Mouse (Mus musculus) ES-Bruce4 (cell line): ENCODE data around the gene Clasp1. TPM values are rescaled to one million over a fixed set of nuclear protein-coding genes. Genes with fewer than 3 reads are reported as not detected.

Experiments used
- H3K27ac ChIP-seq: 2 replicates; pipeline ENCODE4 v1.5.1; 2012; ENCODE audit warnings: low read length, inconsistent platforms; ENCODE audit not compliant: insufficient read depth
- H3K27me3 ChIP-seq: 2 replicates; pipeline ENCODE4 v1.6.1; 2012; ENCODE audit warnings: mild to moderate bottlenecking, low read length, inconsistent platforms; ENCODE audit not compliant: control insufficient read depth, poor library complexity, insufficient read depth, severe bottlenecking
- H3K36me3 ChIP-seq: 2 replicates; pipeline ENCODE4 v1.6.1; 2012; ENCODE audit warnings: inconsistent platforms, mild to moderate bottlenecking, low read length, moderate library complexity; ENCODE audit not compliant: control insufficient read depth, poor library complexity, insufficient read depth, severe bottlenecking
- H3K4me1 ChIP-seq: one replicate; pipeline ENCODE4 v1.8.1; 2011; ENCODE audit warnings: low read length; ENCODE audit not compliant: control insufficient read depth, insufficient read depth
- H3K4me3 ChIP-seq: 2 replicates; pipeline ENCODE4 v1.5.1; 2011; ENCODE audit warnings: low read depth, mild to moderate bottlenecking, low read length
- H3K9ac ChIP-seq: 2 replicates; pipeline ENCODE4 v1.6.1; 2012; ENCODE audit warnings: low read depth, mild to moderate bottlenecking, inconsistent platforms; ENCODE audit not compliant: poor library complexity, severe bottlenecking
- H3K9me3 ChIP-seq: replicated peaks from 2 replicates; pipeline ENCODE4 v1.6.1; 2012; ENCODE audit warnings: mild to moderate bottlenecking, low read length, inconsistent platforms; ENCODE audit not compliant: control insufficient read depth, poor library complexity, insufficient read depth, severe bottlenecking
- CTCF ChIP-seq: IDR thresholded peaks from one replicate; pipeline ENCODE4 v1.8.1; 2011; ENCODE audit warnings: low read depth, low read length
- EP300 ChIP-seq: IDR thresholded peaks from 2 replicates; pipeline ENCODE4 v1.6.1; 2011; ENCODE audit warnings: low read depth, low read length; ENCODE audit not compliant: insufficient read depth
- POLR2A ChIP-seq: IDR thresholded peaks from one replicate; pipeline ENCODE4 v1.8.1; 2011; ENCODE audit warnings: low read length; ENCODE audit not compliant: insufficient read depth
- polyA plus RNA-seq: library from polyadenylated mRNA; stranded (reverse); fragments of >200 nt; gene quantifications from 2 replicates; pipeline ENCODE4 v1.2.4, GENCODE M21; 2011; ENCODE audit warnings: low read depth; ENCODE audit not compliant: missing spikeins, insufficient read depth, insufficient read length

Gene Clasp1
- polyA plus RNA-seq, 1 experiment = 81.0 TPM

DNA sequence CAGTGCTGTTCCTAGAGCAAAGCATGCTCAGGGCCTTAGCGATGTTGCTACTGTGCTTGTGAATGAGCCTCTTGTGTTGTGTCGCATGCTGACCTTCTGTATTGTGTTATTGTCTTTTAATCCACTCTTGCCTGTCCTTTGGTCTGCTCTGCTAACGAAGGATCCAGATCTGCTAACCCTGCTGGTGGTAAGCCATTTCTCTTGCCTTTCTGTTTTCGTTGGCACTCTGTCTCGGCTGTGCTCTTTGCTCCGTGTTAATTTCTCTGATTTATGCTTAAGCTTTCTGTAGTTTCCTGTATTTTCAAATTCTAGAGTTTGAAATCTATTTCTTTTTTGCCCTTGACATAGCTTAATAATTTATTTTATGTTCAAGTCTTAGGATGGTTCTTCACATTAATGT lies 134.3 kb downstream of the Clasp1 start:
- H3K27ac ChIP-seq = no peak overlapping the region
- TF ChIP-seq POLR2A (no peak), CTCF (no peak), EP300 (no peak)
- H3K9me3 ChIP-seq = no peaks in the 10 kb centered on the region
- H3K9ac ChIP-seq = no peak overlapping the region
- H3K4me1 ChIP-seq = no peaks in the 10 kb centered on the region
- no peaks in the 10 kb centered on the region for H3K27me3 ChIP-seq
- no peak overlapping the region for H3K4me3 ChIP-seq
- H3K36me3 ChIP-seq = peaks cover 18% of the 10 kb centered on the region

DNA sequence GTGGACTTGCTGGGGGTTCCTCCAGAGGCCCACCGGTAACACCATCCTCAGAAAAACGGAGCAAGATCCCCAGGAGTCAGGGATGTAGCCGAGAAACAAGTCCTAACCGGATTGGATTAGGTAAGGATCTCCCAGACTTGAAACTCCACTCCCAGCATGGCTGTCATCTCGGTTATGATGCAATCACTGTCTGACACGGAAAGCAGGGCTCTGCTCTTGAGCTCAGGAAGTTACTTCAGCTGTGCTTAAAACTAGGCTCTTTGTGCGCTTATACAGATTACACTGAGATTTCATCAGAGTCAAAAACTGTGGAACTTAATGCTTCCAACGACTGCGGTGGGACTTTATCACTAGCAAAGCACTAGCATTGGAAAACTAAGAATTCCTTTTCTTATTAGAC lies 136.5 kb downstream of the Clasp1 start:
- TF ChIP-seq POLR2A = no peak
- no peak for TF ChIP-seq EP300
- no peak for TF ChIP-seq CTCF
- H3K9ac ChIP-seq = no peak overlapping the region
- H3K36me3 ChIP-seq = peaks cover 25% of the 10 kb centered on the region
- H3K27ac ChIP-seq = no peak overlapping the region
- H3K4me3 ChIP-seq = no peak overlapping the region
- no peaks in the 10 kb centered on the region for H3K4me1 ChIP-seq
- H3K9me3 ChIP-seq = peaks cover 6% of the 10 kb centered on the region
- H3K27me3 ChIP-seq = no peaks in the 10 kb centered on the region

- H3K4me3 ChIP-seq = no peak overlapping the region
- no peak overlapping the region for H3K27ac ChIP-seq
- peaks cover 22% of the 10 kb centered on the region for H3K36me3 ChIP-seq
- no peaks in the 10 kb centered on the region for H3K4me1 ChIP-seq
- H3K9ac ChIP-seq = no peak overlapping the region
- no peaks in the 10 kb centered on the region for H3K27me3 ChIP-seq
- peaks cover 6% of the 10 kb centered on the region for H3K9me3 ChIP-seq
- no peak for TF ChIP-seq POLR2A
- peak; percentile 23 for TF ChIP-seq CTCF
- TF ChIP-seq EP300 = no peak
Observed at GRCm38 (mm10) chr1:118529213-118529612, 140.4 kb downstream of the Clasp1 start.

GRCm38 (mm10) chr1:118531259-118531658 lies 142.4 kb downstream of the Clasp1 start:
- Histone ChIP-seq H3K36me3 (peaks cover 16% of the 10 kb centered on the region), H3K9ac (no peak overlapping the region), H3K27me3 (no peaks in the 10 kb centered on the region), H3K4me3 (no peak overlapping the region), H3K27ac (no peak overlapping the region), H3K9me3 (peaks cover 6% of the 10 kb centered on the region), H3K4me1 (no peaks in the 10 kb centered on the region)
- TF ChIP-seq POLR2A = no peak
- no peak for TF ChIP-seq CTCF
- TF ChIP-seq EP300 = no peak

DNA sequence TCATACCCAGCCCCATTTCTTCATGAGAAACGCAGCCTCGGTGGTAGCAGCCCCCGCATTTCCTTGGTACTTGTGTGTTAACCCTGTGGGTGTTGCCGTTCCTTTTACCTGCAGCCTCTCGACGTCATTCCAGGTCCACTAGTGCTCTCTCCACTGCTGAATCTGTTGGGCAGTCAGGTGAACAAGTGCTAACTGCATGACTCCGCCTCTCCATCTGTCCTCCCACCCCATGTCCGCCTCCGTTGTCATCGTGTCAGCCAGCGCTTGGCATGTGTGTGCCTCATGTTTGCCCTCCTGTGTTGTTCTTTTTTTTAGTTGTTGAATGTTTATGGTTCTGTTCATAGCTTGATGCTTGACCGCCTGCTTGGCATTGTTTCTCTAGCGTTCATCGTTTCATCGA lies 147.2 kb downstream of the Clasp1 start:
- Histone ChIP-seq H3K4me1 (no peaks in the 10 kb centered on the region), H3K36me3 (peaks cover 2% of the 10 kb centered on the region; the same call in 1 of the 2 replicates)

GRCm38 (mm10) chr1:118539046-118539445 lies 150.2 kb downstream of the Clasp1 start:
- no peaks in the 10 kb centered on the region for H3K9me3 ChIP-seq

More for the DNA sequence above, 147.2 kb downstream of the Clasp1 start:
- TF ChIP-seq POLR2A (no peak), CTCF (no peak), EP300 (no peak)
- H3K9me3 ChIP-seq = no peaks in the 10 kb centered on the region
- H3K27ac ChIP-seq = no peak overlapping the region
- H3K9ac ChIP-seq = no peak overlapping the region
- no peak overlapping the region for H3K4me3 ChIP-seq
- H3K27me3 ChIP-seq = no peaks in the 10 kb centered on the region

DNA sequence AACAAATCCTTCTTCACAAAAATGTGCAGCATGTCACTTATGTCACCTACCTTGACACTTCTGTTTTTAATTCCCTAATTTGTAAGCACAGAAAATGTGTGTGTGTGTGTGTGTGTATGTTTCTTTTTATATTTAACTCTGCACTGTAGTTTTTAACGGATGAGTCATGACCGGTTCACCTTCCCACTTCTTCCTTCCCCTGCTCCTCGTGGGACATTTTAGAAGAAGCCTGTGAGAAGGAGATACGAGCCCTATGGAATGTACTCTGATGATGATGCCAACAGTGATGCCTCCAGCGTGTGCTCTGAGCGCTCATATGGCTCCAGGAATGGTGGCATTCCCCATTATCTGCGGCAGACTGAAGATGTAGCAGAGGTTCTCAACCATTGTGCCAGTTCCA lies 154.0 kb downstream of the Clasp1 start:
- H3K9me3 ChIP-seq = no peaks in the 10 kb centered on the region
- no peak overlapping the region for H3K4me3 ChIP-seq
- peaks cover 13% of the 10 kb centered on the region for H3K36me3 ChIP-seq
- H3K27me3 ChIP-seq = no peaks in the 10 kb centered on the region
- H3K4me1 ChIP-seq = no peaks in the 10 kb centered on the region
- H3K9ac ChIP-seq = no peak overlapping the region
- TF ChIP-seq CTCF = no peak
- no peak for TF ChIP-seq POLR2A
- TF ChIP-seq EP300 = no peak
- H3K27ac ChIP-seq = no peak overlapping the region

More at GRCm38 (mm10) chr1:118539046-118539445, 150.2 kb downstream of the Clasp1 start:
- H3K27ac ChIP-seq = no peak overlapping the region
- TF ChIP-seq POLR2A = no peak
- no peak for TF ChIP-seq CTCF
- no peak for TF ChIP-seq EP300
- no peak overlapping the region for H3K9ac ChIP-seq
- H3K4me1 ChIP-seq = no peaks in the 10 kb centered on the region
- H3K4me3 ChIP-seq = no peak overlapping the region
- peaks cover 8% of the 10 kb centered on the region; the same call in 1 of the 2 replicates for H3K36me3 ChIP-seq
- no peaks in the 10 kb centered on the region for H3K27me3 ChIP-seq
